Mouse (Mus musculus) testis, adult 2 months (tissue): ENCODE results near the gene Napsa. TPM values are rescaled to one million over a fixed set of nuclear protein-coding genes. Genes with fewer than 3 reads are reported as not detected.

ENCODE experiments used
- H3K27ac ChIP-seq: fragments of 200-500 bp; 2 replicates; pipeline ENCODE4 v1.5.1; 2012; ENCODE audit warnings: low read depth, low read length; ENCODE audit not compliant: control insufficient read depth, insufficient read depth
- H3K27me3 ChIP-seq: fragments of 200-500 bp; 2 replicates; pipeline ENCODE4 v1.6.1; 2012; ENCODE audit warnings: mild to moderate bottlenecking, low read length, moderate library complexity; ENCODE audit not compliant: control insufficient read depth, insufficient read depth
- H3K36me3 ChIP-seq: fragments of 200-500 bp; 2 replicates; pipeline ENCODE4 v1.6.1; 2012; ENCODE audit warnings: mild to moderate bottlenecking, low read length; ENCODE audit not compliant: control insufficient read depth, insufficient read depth
- H3K4me1 ChIP-seq: fragments of 200-500 bp; 2 replicates; pipeline ENCODE4 v1.6.1; 2012; ENCODE audit warnings: low read length; ENCODE audit not compliant: control insufficient read depth, insufficient read depth
- H3K4me3 ChIP-seq: fragments of 200-500 bp; 2 replicates; pipeline ENCODE4 v1.5.1; 2012; ENCODE audit warnings: low read depth, mild to moderate bottlenecking, low read length, moderate library complexity, mixed read lengths; ENCODE audit not compliant: control insufficient read depth
- CTCF ChIP-seq: fragments of 200-500 bp; IDR thresholded peaks from 2 replicates; pipeline ENCODE4 v1.5.1; 2012; ENCODE audit warnings: low read depth, mild to moderate bottlenecking, inconsistent platforms, low read length, moderate library complexity; ENCODE audit not compliant: control insufficient read depth, insufficient read depth, insufficient replicate concordance
- POLR2A ChIP-seq: fragments of 200-500 bp; IDR thresholded peaks from 2 replicates; pipeline ENCODE4 v1.6.1; 2012; ENCODE audit warnings: low read depth, mild to moderate bottlenecking, inconsistent platforms, low read length, moderate library complexity; ENCODE audit not compliant: control insufficient read depth
- polyA plus RNA-seq: library from polyadenylated mRNA; depleted of rRNA; stranded (reverse); fragments of >200 nt; gene quantifications from 2 replicates; pipeline ENCODE4 v1.2.3, GENCODE M21; 2012; rRNA removed

Napsa gene
- polyA plus RNA-seq, 1 experiment = 0.67 TPM

- TF ChIP-seq CTCF = no peak
- TF ChIP-seq POLR2A = no peak
- Histone ChIP-seq H3K27me3 (no peaks in the 10 kb centered on the region), H3K27ac (no peak overlapping the region), H3K4me3 (no peak overlapping the region), H3K4me1 (peaks cover 16% of the 10 kb centered on the region), H3K36me3 (no peaks in the 10 kb centered on the region)
Measured at GRCm38 (mm10) chr7:44628402-44629034, 56.3 kb downstream of the Napsa start.

GRCm38 (mm10) chr7:44630437-44630836 lies 58.3 kb downstream of the Napsa start:
- Histone ChIP-seq H3K27ac (no peak overlapping the region), H3K36me3 (no peaks in the 10 kb centered on the region), H3K4me1 (peaks cover 16% of the 10 kb centered on the region), H3K4me3 (no peak overlapping the region), H3K27me3 (no peaks in the 10 kb centered on the region)
- TF ChIP-seq POLR2A (no peak), CTCF (no peak)

- Histone ChIP-seq H3K4me1 (peaks cover 16% of the 10 kb centered on the region), H3K4me3 (no peak overlapping the region), H3K36me3 (no peaks in the 10 kb centered on the region), H3K27ac (no peak overlapping the region), H3K27me3 (no peaks in the 10 kb centered on the region)
- TF ChIP-seq CTCF (no peak), POLR2A (no peak)
Measured at GRCm38 (mm10) chr7:44632676-44633075, 60.5 kb downstream of the Napsa start.

GRCm38 (mm10) chr7:44633407-44633806 lies 61.2 kb downstream of the Napsa start:
- Histone ChIP-seq H3K4me3 (no peak overlapping the region), H3K27ac (no peak overlapping the region), H3K27me3 (no peaks in the 10 kb centered on the region), H3K36me3 (no peaks in the 10 kb centered on the region), H3K4me1 (peaks cover 20% of the 10 kb centered on the region)
- TF ChIP-seq POLR2A (no peak), CTCF (peak; percentile 55)

Other genes with a start within 250 kb of the Napsa start
- 2.0 TPM in 2 replicates for gene Syt3, start 188.3 kb upstream of the Napsa start, polyA plus RNA-seq
- gene 1700008O03Rik, start 186.6 kb upstream of the Napsa start, polyA plus RNA-seq = 112 and 131 TPM in 2 replicates
- gene Lrrc4b, start 143.4 kb upstream of the Napsa start, polyA plus RNA-seq = 0.46 and 0.55 TPM in 2 replicates
- 1.00 and 1.2 TPM in 2 replicates for gene Aspdh, start 107.0 kb upstream of the Napsa start, polyA plus RNA-seq
- 118 and 120 TPM in 2 replicates for gene Josd2, start 104.4 kb upstream of the Napsa start, polyA plus RNA-seq
- 122 and 127 TPM in 2 replicates for gene Emc10, start 75.9 kb upstream of the Napsa start, polyA plus RNA-seq
- gene Fam71e1, start 75.8 kb upstream of the Napsa start, polyA plus RNA-seq = 1,517 and 1,849 TPM in 2 replicates
- 0.04 TPM in 1 of 2 replicates, not detected in the other for gene Mybpc2, start 47.7 kb upstream of the Napsa start, polyA plus RNA-seq
- 0.15 and 0.16 TPM in 2 replicates for gene Spib, start 40.3 kb upstream of the Napsa start, polyA plus RNA-seq
- gene Pold1, start 23.5 kb upstream of the Napsa start, polyA plus RNA-seq = 18.1 and 20.3 TPM in 2 replicates
- gene Nr1h2, start 18.4 kb upstream of the Napsa start, polyA plus RNA-seq = 72.1 and 77.1 TPM in 2 replicates
- gene Kcnc3, start 18.3 kb downstream of the Napsa start, polyA plus RNA-seq = 0.70 and 3.2 TPM in 2 replicates
- gene Myh14, start 98.5 kb downstream of the Napsa start, polyA plus RNA-seq = 1.2 and 2.6 TPM in 2 replicates
- gene Izumo2, start 136.4 kb downstream of the Napsa start, polyA plus RNA-seq = 171 and 196 TPM in 2 replicates
- 131 and 149 TPM in 2 replicates for gene Vrk3, start 176.0 kb downstream of the Napsa start, polyA plus RNA-seq
- 1.6 and 1.9 TPM in 2 replicates for gene Zfp473, start 178.7 kb downstream of the Napsa start, polyA plus RNA-seq
- 181 and 183 TPM in 2 replicates for gene Nup62, start 243.7 kb downstream of the Napsa start, polyA plus RNA-seq
- 97.2 and 97.6 TPM in 2 replicates for gene Il4i1, start 244.0 kb downstream of the Napsa start, polyA plus RNA-seq
- gene Atf5, start 244.3 kb downstream of the Napsa start, polyA plus RNA-seq = 21.6 TPM in 2 replicates